Mouse (Mus musculus): Measurements from ENCODE around the gene Col6a3. TPM values are rescaled to one million over a fixed set of nuclear protein-coding genes. Genes with fewer than 3 reads are reported as not detected.

Gene Col6a3
- polyA plus RNA-seq (2014; fragmentation: Illumina TruSeq; extraction: RNeasy Lipid Tissue Mini Kit (QIAGEN cat#74804); ENCODE audit: insufficient read depth, low read depth, low replicate concordance): 29.8 TPM

GRCm38 (mm10) chr1:90843836-90844235 lies at the start of gene Col6a3:
Gene Col6a3 (minus strand): TSS chr1:90843971.

Other genes starting within 250 kb of the Col6a3 start
- 47.5 TPM for gene Cops8, start 241.0 kb downstream of the Col6a3 start, polyA plus RNA-seq (2014; fragmentation: Illumina TruSeq; extraction: RNeasy Lipid Tissue Mini Kit (QIAGEN cat#74804); ENCODE audit: insufficient read depth, low read depth, low replicate concordance)
- gene Mlph, start 71.1 kb upstream of the Col6a3 start, polyA plus RNA-seq (2014; fragmentation: Illumina TruSeq; extraction: RNeasy Lipid Tissue Mini Kit (QIAGEN cat#74804); ENCODE audit: insufficient read depth, low read depth, low replicate concordance): 5.9 TPM
- not detected for gene Prlh, start 109.1 kb upstream of the Col6a3 start, polyA plus RNA-seq (2014; fragmentation: Illumina TruSeq; extraction: RNeasy Lipid Tissue Mini Kit (QIAGEN cat#74804); ENCODE audit: insufficient read depth, low read depth, low replicate concordance)
- gene Rab17, start 125.7 kb upstream of the Col6a3 start, polyA plus RNA-seq (2014; fragmentation: Illumina TruSeq; extraction: RNeasy Lipid Tissue Mini Kit (QIAGEN cat#74804); ENCODE audit: insufficient read depth, low read depth, low replicate concordance): 2.3 TPM
- 51.1 TPM for gene Lrrfip1, start 154.8 kb upstream of the Col6a3 start, polyA plus RNA-seq (2014; fragmentation: Illumina TruSeq; extraction: RNeasy Lipid Tissue Mini Kit (QIAGEN cat#74804); ENCODE audit: insufficient read depth, low read depth, low replicate concordance)